Mouse (Mus musculus): ENCODE measurements at regions not wholly inside any gene's neighbourhood (a gene's known extent, or its start where the extent isn't known, plus 50 kb on each side); places are given as distances from the start of the nearest gene placed in this dataset.
A peak's percentile ranks its signal among the peaks of the same experiment; 100 is the strongest.

- WGBS: 72% methylated on average over 3 of the region's 3 CpGs
- Histone ChIP-seq H3K36me3 (ENCODE audit: control insufficient read depth, insufficient read depth) (no peaks in the 10 kb centered on the region), H3K4me3 (replicated peaks; ENCODE audit: low read length) (no peak overlapping the region), H3K9ac (replicated peaks; ENCODE audit: low read depth, low read length) (no peak overlapping the region), H3K27ac (ENCODE audit: low read length) (no peak overlapping the region), H3K4me2 (ENCODE audit: low read length) (no peak overlapping the region), H3K4me1 (replicated peaks; ENCODE audit: control insufficient read depth, insufficient read depth, low read length) (peaks cover 11% of the 10 kb centered on the region), H3K9me3 (ENCODE audit: control insufficient read depth, low read length) (no peaks in the 10 kb centered on the region), H3K27me3 (replicated peaks; ENCODE audit: control insufficient read depth, insufficient read depth, low read length) (no peaks in the 10 kb centered on the region)
- ATAC-seq: no peak
Measured at GRCm38 (mm10) chr7:137868501-137868900, 431.1 kb downstream of the Glrx3 start.

GRCm38 (mm10) chr7:137875306-137875705 lies 437.9 kb downstream of the Glrx3 start:
- ATAC-seq: no peak
- H3K9me3 ChIP-seq (ENCODE audit: control insufficient read depth, low read length): no peaks in the 10 kb centered on the region
- WGBS: 93% methylated on average over 2 of the region's 2 CpGs
- H3K4me1 ChIP-seq (replicated peaks; ENCODE audit: control insufficient read depth, insufficient read depth, low read length): no peaks in the 10 kb centered on the region
- no peak overlapping the region for H3K4me2 ChIP-seq (ENCODE audit: low read length)
- no peaks in the 10 kb centered on the region for H3K27me3 ChIP-seq (replicated peaks; ENCODE audit: control insufficient read depth, insufficient read depth, low read length)
- H3K9ac ChIP-seq (replicated peaks; ENCODE audit: low read depth, low read length): no peak overlapping the region
- H3K4me3 ChIP-seq (replicated peaks; ENCODE audit: low read length): no peak overlapping the region
- no peak overlapping the region for H3K27ac ChIP-seq (ENCODE audit: low read length)
- H3K36me3 ChIP-seq (ENCODE audit: control insufficient read depth, insufficient read depth): no peaks in the 10 kb centered on the region

- Histone ChIP-seq H3K9ac (replicated peaks; ENCODE audit: low read depth, low read length) (no peak overlapping the region), H3K4me1 (replicated peaks; ENCODE audit: control insufficient read depth, insufficient read depth, low read length) (peaks cover 7% of the 10 kb centered on the region), H3K9me3 (ENCODE audit: control insufficient read depth, low read length) (no peaks in the 10 kb centered on the region), H3K4me2 (ENCODE audit: low read length) (no peak overlapping the region), H3K4me3 (replicated peaks; ENCODE audit: low read length) (no peak overlapping the region), H3K36me3 (ENCODE audit: control insufficient read depth, insufficient read depth) (no peaks in the 10 kb centered on the region), H3K27me3 (replicated peaks; ENCODE audit: control insufficient read depth, insufficient read depth, low read length) (no peaks in the 10 kb centered on the region), H3K27ac (ENCODE audit: low read length) (no peak overlapping the region)
- ATAC-seq: no peak
- 84% methylated on average over 12 of the region's 12 CpGs for WGBS
Measured at GRCm38 (mm10) chr7:137879296-137879695, 441.9 kb downstream of the Glrx3 start.

GRCm38 (mm10) chr7:137882876-137883275 lies 445.5 kb downstream of the Glrx3 start:
- H3K9ac ChIP-seq (replicated peaks; ENCODE audit: low read depth, low read length): no peak overlapping the region
- H3K27ac ChIP-seq (ENCODE audit: low read length): no peak overlapping the region
- no peak overlapping the region for H3K4me3 ChIP-seq (replicated peaks; ENCODE audit: low read length)
- no peaks in the 10 kb centered on the region for H3K36me3 ChIP-seq (ENCODE audit: control insufficient read depth, insufficient read depth)
- H3K27me3 ChIP-seq (replicated peaks; ENCODE audit: control insufficient read depth, insufficient read depth, low read length): no peaks in the 10 kb centered on the region
- H3K4me1 ChIP-seq (replicated peaks; ENCODE audit: control insufficient read depth, insufficient read depth, low read length): peaks cover 7% of the 10 kb centered on the region
- H3K9me3 ChIP-seq (ENCODE audit: control insufficient read depth, low read length): no peaks in the 10 kb centered on the region
- WGBS: 64% methylated on average over 5 of the region's 5 CpGs
- H3K4me2 ChIP-seq (ENCODE audit: low read length): no peak overlapping the region
- ATAC-seq: no peak

- Histone ChIP-seq H3K9me3 (ENCODE audit: control insufficient read depth, low read length) (no peaks in the 10 kb centered on the region), H3K36me3 (ENCODE audit: control insufficient read depth, insufficient read depth) (no peaks in the 10 kb centered on the region), H3K27me3 (replicated peaks; ENCODE audit: control insufficient read depth, insufficient read depth, low read length) (no peaks in the 10 kb centered on the region), H3K4me3 (replicated peaks; ENCODE audit: low read length) (no peak overlapping the region), H3K4me1 (replicated peaks; ENCODE audit: control insufficient read depth, insufficient read depth, low read length) (peaks cover 7% of the 10 kb centered on the region), H3K9ac (replicated peaks; ENCODE audit: low read depth, low read length) (no peak overlapping the region), H3K4me2 (ENCODE audit: low read length) (no peak overlapping the region), H3K27ac (ENCODE audit: low read length) (no peak overlapping the region)
- no peak for ATAC-seq
- 71% methylated on average over 4 of the region's 4 CpGs for WGBS
Measured at GRCm38 (mm10) chr7:137883701-137884100, 446.3 kb downstream of the Glrx3 start.

GRCm38 (mm10) chr7:137885146-137885545 lies 447.7 kb downstream of the Glrx3 start:
- ATAC-seq: no peak
- H3K4me3 ChIP-seq (replicated peaks; ENCODE audit: low read length): no peak overlapping the region
- WGBS: 56% methylated on average over 8 of the region's 8 CpGs
- H3K4me2 ChIP-seq (ENCODE audit: low read length): no peak overlapping the region
- H3K9ac ChIP-seq (replicated peaks; ENCODE audit: low read depth, low read length): no peak overlapping the region
- H3K36me3 ChIP-seq (ENCODE audit: control insufficient read depth, insufficient read depth): no peaks in the 10 kb centered on the region
- no peak overlapping the region for H3K27ac ChIP-seq (ENCODE audit: low read length)
- no peaks in the 10 kb centered on the region for H3K9me3 ChIP-seq (ENCODE audit: control insufficient read depth, low read length)
- peaks cover 7% of the 10 kb centered on the region for H3K4me1 ChIP-seq (replicated peaks; ENCODE audit: control insufficient read depth, insufficient read depth, low read length)
- no peaks in the 10 kb centered on the region for H3K27me3 ChIP-seq (replicated peaks; ENCODE audit: control insufficient read depth, insufficient read depth, low read length)

- Histone ChIP-seq H3K9ac (replicated peaks; ENCODE audit: low read depth, low read length) (no peak overlapping the region), H3K27me3 (replicated peaks; ENCODE audit: control insufficient read depth, insufficient read depth, low read length) (no peaks in the 10 kb centered on the region), H3K4me1 (replicated peaks; ENCODE audit: control insufficient read depth, insufficient read depth, low read length) (no peaks in the 10 kb centered on the region), H3K9me3 (ENCODE audit: control insufficient read depth, low read length) (no peaks in the 10 kb centered on the region), H3K4me3 (replicated peaks; ENCODE audit: low read length) (no peak overlapping the region), H3K4me2 (ENCODE audit: low read length) (no peak overlapping the region), H3K27ac (ENCODE audit: low read length) (no peak overlapping the region), H3K36me3 (ENCODE audit: control insufficient read depth, insufficient read depth) (no peaks in the 10 kb centered on the region)
- no peak for ATAC-seq
- 81% methylated on average over 11 of the region's 11 CpGs for WGBS
Measured at GRCm38 (mm10) chr7:137888731-137889130, 451.3 kb downstream of the Glrx3 start.

GRCm38 (mm10) chr7:137906424-137907060 lies 469.1 kb downstream of the Glrx3 start:
- H3K4me3 ChIP-seq (replicated peaks; ENCODE audit: low read length): no peak overlapping the region
- H3K9ac ChIP-seq (replicated peaks; ENCODE audit: low read depth, low read length): no peak overlapping the region
- peaks cover 15% of the 10 kb centered on the region for H3K4me1 ChIP-seq (replicated peaks; ENCODE audit: control insufficient read depth, insufficient read depth, low read length)
- H3K36me3 ChIP-seq (ENCODE audit: control insufficient read depth, insufficient read depth): no peaks in the 10 kb centered on the region
- ATAC-seq: peak; percentile 64
- 18% methylated on average over 9 of the region's 9 CpGs for WGBS
- no peaks in the 10 kb centered on the region for H3K9me3 ChIP-seq (ENCODE audit: control insufficient read depth, low read length)
- no peak overlapping the region for H3K4me2 ChIP-seq (ENCODE audit: low read length)
- no peaks in the 10 kb centered on the region; the same call in 1 of the 2 replicates for H3K27me3 ChIP-seq (replicated peaks; ENCODE audit: control insufficient read depth, insufficient read depth, low read length)
- no peak overlapping the region for H3K27ac ChIP-seq (ENCODE audit: low read length)

- Histone ChIP-seq H3K4me2 (ENCODE audit: low read length) (no peak overlapping the region), H3K36me3 (ENCODE audit: control insufficient read depth, insufficient read depth) (no peaks in the 10 kb centered on the region), H3K4me1 (replicated peaks; ENCODE audit: control insufficient read depth, insufficient read depth, low read length) (peaks cover 25% of the 10 kb centered on the region), H3K4me3 (replicated peaks; ENCODE audit: low read length) (no peak overlapping the region), H3K9ac (replicated peaks; ENCODE audit: low read depth, low read length) (no peak overlapping the region), H3K27ac (ENCODE audit: low read length) (no peak overlapping the region), H3K9me3 (ENCODE audit: control insufficient read depth, low read length) (no peaks in the 10 kb centered on the region), H3K27me3 (replicated peaks; ENCODE audit: control insufficient read depth, insufficient read depth, low read length) (no peaks in the 10 kb centered on the region; the same call in 1 of the 2 replicates)
- WGBS: 40% methylated on average over 3 of the region's 3 CpGs
- ATAC-seq: no peak
Measured at GRCm38 (mm10) chr7:137909456-137909855, 472.0 kb downstream of the Glrx3 start.
